In the genomic region with DNA sequence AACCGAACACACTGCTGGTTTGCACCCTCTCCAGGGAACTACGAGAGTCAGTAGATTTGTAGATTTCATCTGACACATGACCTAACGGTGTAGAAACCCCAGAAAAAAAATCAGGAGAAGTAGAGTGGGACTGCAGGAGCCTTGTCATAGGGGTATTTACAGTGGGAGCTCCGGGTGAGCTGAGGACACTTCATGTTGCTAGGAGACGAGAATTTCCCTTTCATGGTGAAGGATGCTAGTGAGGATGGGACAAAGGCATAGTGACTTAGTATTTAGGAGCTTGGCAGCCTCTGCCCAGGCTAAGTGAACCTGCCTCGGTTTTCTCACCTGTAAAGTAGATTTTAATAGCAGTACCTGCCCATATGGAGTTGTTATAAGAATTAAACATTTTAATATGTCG, we compare ENCODE assay signal across 25 mouse cellular contexts. TPM values are rescaled to one million over a fixed set of nuclear protein-coding genes. Genes with fewer than 3 reads are reported as not detected.
DNase-seq lines count a peak whose midpoint lies in the region; ATAC-seq and TF ChIP-seq lines count a peak whose summit lies in the region.
"Had no signal": no experiment of that assay in that cellular context is flagged by ENCODE, and none has a peak within 500 bp of the region (broad histone marks: within the 10 kb centered on the region; RNA-seq: fewer than 3 reads in every experiment).

No protein-coding gene starts in this region.

- no peak overlapping the region for H3K9ac ChIP-seq in forebrain, embryonic 12.5 days
- no peak overlapping the region for H3K9ac ChIP-seq in midbrain, embryonic 15.5 days
- H3K9ac ChIP-seq: heart, embryonic 12.5 days; kidney, embryonic 15.5 days; liver, embryonic 13.5 days; neural tube, embryonic 15.5 days; stomach, embryonic 15.5 days had no signal

- no peak overlapping the region for H3K4me2 ChIP-seq in forebrain, embryonic 12.5 days
- no peak overlapping the region for H3K4me2 ChIP-seq in midbrain, embryonic 15.5 days
- H3K4me2 ChIP-seq: heart, embryonic 12.5 days; kidney, embryonic 15.5 days; liver, embryonic 13.5 days; neural tube, embryonic 15.5 days; stomach, embryonic 15.5 days had no signal

- H3K4me3 ChIP-seq in forebrain, embryonic 12.5 days (replicated peaks): no peak overlapping the region
- H3K4me3 ChIP-seq in forebrain, embryonic 10.5 days: no peak overlapping the region
- H3K4me3 ChIP-seq in layer of hippocampus, adult 2 months: no peak overlapping the region
- H3K4me3 ChIP-seq in midbrain, embryonic 15.5 days: no peak overlapping the region
- H3K4me3 ChIP-seq: heart, embryonic 12.5 days; hindbrain, embryonic 10.5 days; kidney, embryonic 15.5 days; liver, embryonic 13.5 days; neural tube, embryonic 15.5 days; stomach, embryonic 15.5 days had no signal

- WGBS in forebrain, embryonic 12.5 days: 63% methylated on average over 7 of the region's 7 CpGs
- 73% methylated on average over 7 of the region's 7 CpGs for WGBS in forebrain, embryonic 10.5 days
- WGBS in midbrain, embryonic 15.5 days: 58% methylated on average over 7 of the region's 7 CpGs

- H3K27ac ChIP-seq in forebrain, embryonic 12.5 days: no peak overlapping the region
- H3K27ac ChIP-seq in forebrain, embryonic 10.5 days: no peak overlapping the region
- peak overlapping the region; percentile 71 for H3K27ac ChIP-seq in layer of hippocampus, adult 2 months
- H3K27ac ChIP-seq in midbrain, embryonic 15.5 days: no peak overlapping the region
- H3K27ac ChIP-seq: hindbrain, embryonic 10.5 days; kidney, embryonic 15.5 days; liver, embryonic 13.5 days; stomach, embryonic 15.5 days had no signal

- no peaks in the 10 kb centered on the region for H3K36me3 ChIP-seq in forebrain, embryonic 12.5 days (replicated peaks)
- H3K36me3 ChIP-seq in forebrain, embryonic 10.5 days (replicated peaks): no peaks in the 10 kb centered on the region
- no peaks in the 10 kb centered on the region for H3K36me3 ChIP-seq in midbrain, embryonic 15.5 days (replicated peaks)
- H3K36me3 ChIP-seq: heart, embryonic 12.5 days; hindbrain, embryonic 10.5 days; kidney, embryonic 15.5 days; liver, embryonic 13.5 days; neural tube, embryonic 15.5 days; stomach, embryonic 15.5 days had no signal

- no peak for TF ChIP-seq CTCF in layer of hippocampus, adult 2 months (conservative IDR thresholded peaks at IDR 0.05)

- H3K4me1 ChIP-seq in forebrain, embryonic 12.5 days: peaks cover 5% of the 10 kb centered on the region
- no peaks in the 10 kb centered on the region for H3K4me1 ChIP-seq in forebrain, embryonic 10.5 days
- no peaks in the 10 kb centered on the region for H3K4me1 ChIP-seq in midbrain, embryonic 15.5 days
- H3K4me1 ChIP-seq: heart, embryonic 12.5 days; hindbrain, embryonic 10.5 days; kidney, embryonic 15.5 days; liver, embryonic 13.5 days; stomach, embryonic 15.5 days had no signal

- no peaks in the 10 kb centered on the region for H3K9me3 ChIP-seq in forebrain, embryonic 12.5 days
- no peaks in the 10 kb centered on the region for H3K9me3 ChIP-seq in forebrain, embryonic 10.5 days
- no peaks in the 10 kb centered on the region for H3K9me3 ChIP-seq in midbrain, embryonic 15.5 days
- H3K9me3 ChIP-seq: heart, embryonic 12.5 days; hindbrain, embryonic 10.5 days; kidney, embryonic 15.5 days; liver, embryonic 13.5 days; neural tube, embryonic 15.5 days; stomach, embryonic 15.5 days had no signal

- no peak for DNase-seq in forebrain, embryonic 10.5 days (ENCODE audit: extremely low spot score, low spot score)
- DNase-seq in layer of hippocampus, adult 2 months (ENCODE audit: low spot score in 2 of 2): no peak
- no peak for DNase-seq in layer of hippocampus, adult 18-20 months (ENCODE audit: low spot score in 2 of 2)
- DNase-seq in right cerebral cortex, postnatal 10 days (ENCODE audit: low spot score in 2 of 2): peak; percentile 71 to 86
- DNase-seq in right cerebral cortex, adult 18-20 months: no peak
- DNase-seq: adrenal gland, postnatal 14 days; cerebellum, adult 11-12 months; gastrocnemius, postnatal 14 days; heart, adult 11 months; heart, postnatal 10 days; kidney, postnatal 4 days; liver, embryonic 13.5 days; lung, adult 2 months; lung, postnatal 14 days; thymus, adult 18-20 months; thymus, postnatal 36 days had no signal

- H3K27me3 ChIP-seq in forebrain, embryonic 12.5 days: no peaks in the 10 kb centered on the region
- H3K27me3 ChIP-seq in forebrain, embryonic 10.5 days (ENCODE audit: poor library complexity, severe bottlenecking): no peaks in the 10 kb centered on the region
- no peaks in the 10 kb centered on the region for H3K27me3 ChIP-seq in midbrain, embryonic 15.5 days (replicated peaks)
- H3K27me3 ChIP-seq: heart, embryonic 12.5 days; kidney, embryonic 15.5 days; liver, embryonic 13.5 days; neural tube, embryonic 15.5 days; stomach, embryonic 15.5 days had no signal

- 0 out of 2 replicates have a peak, but pooled peaks have one; percentile 41 for ATAC-seq in forebrain, embryonic 12.5 days (ENCODE audit: low FRiP score)
- ATAC-seq in midbrain, embryonic 15.5 days (replicated peaks): peak; percentile 78
- ATAC-seq in cerebellum, adult (ENCODE audit: insufficient number of reproducible peaks, low FRiP score, low TSS enrichment): no peak
- ATAC-seq: intestine, postnatal 0 days had no signal

RNA-seq across cellular contexts. Expression of a gene that starts 52.8 kb away (rescaled TPM):
- 56.2 and 58.4 TPM in 2 replicates for polyA plus RNA-seq in forebrain, embryonic 12.5 days (2016; fragmentation: Nextera tagmentation; extraction: Ambion mirVana)
- polyA plus RNA-seq in forebrain, embryonic 10.5 days (2016; fragmentation: Nextera tagmentation; extraction: Ambion mirVana): 22.9 and 25.9 TPM in 2 replicates
- total RNA-seq in layer of hippocampus, adult 2 months (2021): 100 to 1,000 TPM; 334 to 340 TPM
- 100 to 1,000 TPM; 274 to 323 TPM for total RNA-seq in layer of hippocampus, adult 18-20 months (2021)
- polyA plus RNA-seq in midbrain, embryonic 15.5 days (2015; fragmentation: Nextera tagmentation; extraction: Ambion mirVana): 33.0 and 38.5 TPM in 2 replicates

Comparison
In these comparisons a context has a peak if more than half of its experiments do, and no peak if none do; other contexts are left out.
1. DNase-seq: peak in right cerebral cortex, postnatal 10 days (2 of 2); none in forebrain, embryonic 10.5 days (single experiment), layer of hippocampus, adult 2 months (0 of 2), layer of hippocampus, adult 18-20 months (0 of 2) and right cerebral cortex, adult 18-20 months (single experiment).